Mouse (Mus musculus): ENCODE results near the gene Gnmt. TPM values are rescaled to one million over a fixed set of nuclear protein-coding genes. Genes with fewer than 3 reads are reported as not detected.

The Gnmt gene
- polyA plus RNA-seq, 1 experiment from 2014 or later = 2.5 TPM

GRCm38 (mm10) chr17:46711612-46712271, 17.2 kb downstream of the Gnmt start:
- H3K36me3 ChIP-seq (ENCODE audit: control insufficient read depth, insufficient read depth, low read length) = peaks cover 20% of the 10 kb centered on the region
- ATAC-seq (ENCODE audit: low read depth) = peak; percentile 61
- WGBS = under 1% methylated on average over 70 of the region's 76 CpGs
- H3K9me3 ChIP-seq (ENCODE audit: control insufficient read depth, low read length) = no peaks in the 10 kb centered on the region
- H3K9ac ChIP-seq (ENCODE audit: low read length) = peak overlapping the region; percentile 95
- H3K27ac ChIP-seq (ENCODE audit: low read length) = peak overlapping the region; percentile 82
- H3K4me1 ChIP-seq (replicated peaks; ENCODE audit: control insufficient read depth, insufficient read depth, low read length) = peaks cover 6% of the 10 kb centered on the region
- H3K4me3 ChIP-seq (ENCODE audit: low read length) = peak overlapping the region; percentile 98
- peak overlapping the region; percentile 81 for H3K4me2 ChIP-seq (ENCODE audit: low read depth, low read length)
- no peaks in the 10 kb centered on the region for H3K27me3 ChIP-seq (ENCODE audit: control insufficient read depth, insufficient read depth, low read depth, low read length)

- H3K4me3 ChIP-seq (ENCODE audit: low read length) = peak within 1 kb of the TSS; percentile 98
- 6% methylated on average over 36 of the region's 36 CpGs for WGBS
- peak within 1 kb of the TSS; percentile 82 for H3K27ac ChIP-seq (ENCODE audit: low read length)
Measured at GRCm38 (mm10) chr17:46710959-46711597, 17.9 kb downstream of the Gnmt start, which contains the start of gene Pex6. Pex6 (plus strand) TSS chr17:46711463.

GRCm38 (mm10) chr17:46706375-46707089, 22.4 kb downstream of the Gnmt start:
- H3K9me3 ChIP-seq (ENCODE audit: control insufficient read depth, low read length) = no peaks in the 10 kb centered on the region
- H3K27ac ChIP-seq (ENCODE audit: low read length) = no peak overlapping the region
- H3K36me3 ChIP-seq (ENCODE audit: control insufficient read depth, insufficient read depth, low read length) = no peaks in the 10 kb centered on the region
- no peak for ATAC-seq (ENCODE audit: low read depth)
- H3K4me1 ChIP-seq (replicated peaks; ENCODE audit: control insufficient read depth, insufficient read depth, low read length) = peaks cover 25% of the 10 kb centered on the region
- H3K27me3 ChIP-seq (ENCODE audit: control insufficient read depth, insufficient read depth, low read depth, low read length) = no peaks in the 10 kb centered on the region
- WGBS = 86% methylated on average over 14 of the region's 14 CpGs
- H3K4me3 ChIP-seq (ENCODE audit: low read length) = no peak overlapping the region
- H3K4me2 ChIP-seq (ENCODE audit: low read depth, low read length) = no peak overlapping the region
- no peak overlapping the region for H3K9ac ChIP-seq (ENCODE audit: low read length)

More at GRCm38 (mm10) chr17:46710959-46711597, 17.9 kb downstream of the Gnmt start, which contains the start of gene Pex6:
- no peaks in the 10 kb centered on the region for H3K9me3 ChIP-seq (ENCODE audit: control insufficient read depth, low read length)
- H3K27me3 ChIP-seq (ENCODE audit: control insufficient read depth, insufficient read depth, low read depth, low read length) = no peaks in the 10 kb centered on the region
- ATAC-seq (ENCODE audit: low read depth) = peak; percentile 93
- H3K4me1 ChIP-seq (replicated peaks; ENCODE audit: control insufficient read depth, insufficient read depth, low read length) = peaks cover 6% of the 10 kb centered on the region
- peaks cover 14% of the 10 kb centered on the region for H3K36me3 ChIP-seq (ENCODE audit: control insufficient read depth, insufficient read depth, low read length)
- peak within 1 kb of the TSS; percentile 81 for H3K4me2 ChIP-seq (ENCODE audit: low read depth, low read length)
- peak within 1 kb of the TSS; percentile 95 for H3K9ac ChIP-seq (ENCODE audit: low read length)

- peak; percentile 96 for ATAC-seq (ENCODE audit: low read depth)
- H3K9ac ChIP-seq (ENCODE audit: low read length) = peak within 1 kb of the TSS; percentile 93
- WGBS = under 1% methylated on average over 48 of the region's 48 CpGs
- H3K9me3 ChIP-seq (ENCODE audit: control insufficient read depth, low read length) = no peaks in the 10 kb centered on the region
- no peaks in the 10 kb centered on the region for H3K27me3 ChIP-seq (ENCODE audit: control insufficient read depth, insufficient read depth, low read depth, low read length)
- peak within 1 kb of the TSS; percentile 77 for H3K4me2 ChIP-seq (ENCODE audit: low read depth, low read length)
- peak within 1 kb of the TSS; percentile 97 for H3K27ac ChIP-seq (ENCODE audit: low read length)
- H3K36me3 ChIP-seq (ENCODE audit: control insufficient read depth, insufficient read depth, low read length) = no peaks in the 10 kb centered on the region
- peak within 1 kb of the TSS; percentile 85 for H3K4me3 ChIP-seq (ENCODE audit: low read length)
- H3K4me1 ChIP-seq (replicated peaks; ENCODE audit: control insufficient read depth, insufficient read depth, low read length) = peaks cover 25% of the 10 kb centered on the region
Measured at GRCm38 (mm10) chr17:46704887-46705835, 23.8 kb downstream of the Gnmt start, which contains the start of gene Ppp2r5d. Ppp2r5d (minus strand) TSS chr17:46705111.

- no peaks in the 10 kb centered on the region for H3K9me3 ChIP-seq (ENCODE audit: control insufficient read depth, low read length)
- no peaks in the 10 kb centered on the region for H3K27me3 ChIP-seq (ENCODE audit: control insufficient read depth, insufficient read depth, low read depth, low read length)
- H3K9ac ChIP-seq (ENCODE audit: low read length) = peak overlapping the region; percentile 93
- peaks cover 5% of the 10 kb centered on the region; the same call in 1 of the 2 replicates for H3K36me3 ChIP-seq (ENCODE audit: control insufficient read depth, insufficient read depth, low read length)
- H3K27ac ChIP-seq (ENCODE audit: low read length) = peak overlapping the region; percentile 97
- 2% methylated on average over 41 of the region's 41 CpGs for WGBS
- peak overlapping the region; percentile 85 for H3K4me3 ChIP-seq (ENCODE audit: low read length)
- H3K4me2 ChIP-seq (ENCODE audit: low read depth, low read length) = peak overlapping the region; percentile 77
- ATAC-seq (ENCODE audit: low read depth) = peak; percentile 86
- H3K4me1 ChIP-seq (replicated peaks; ENCODE audit: control insufficient read depth, insufficient read depth, low read length) = peaks cover 25% of the 10 kb centered on the region
Measured at GRCm38 (mm10) chr17:46703971-46704886, 24.7 kb downstream of the Gnmt start.

GRCm38 (mm10) chr17:46702506-46702905, 26.5 kb downstream of the Gnmt start:
- 84% methylated on average over 5 of the region's 5 CpGs for WGBS
- peaks cover 5% of the 10 kb centered on the region; the same call in 1 of the 2 replicates for H3K36me3 ChIP-seq (ENCODE audit: control insufficient read depth, insufficient read depth, low read length)
- H3K27me3 ChIP-seq (ENCODE audit: control insufficient read depth, insufficient read depth, low read depth, low read length) = no peaks in the 10 kb centered on the region
- no peak overlapping the region; the same call in 1 of the 2 replicates for H3K9ac ChIP-seq (ENCODE audit: low read length)
- no peaks in the 10 kb centered on the region for H3K9me3 ChIP-seq (ENCODE audit: control insufficient read depth, low read length)
- H3K4me2 ChIP-seq (ENCODE audit: low read depth, low read length) = peak overlapping the region; percentile 77; the same call in 1 of the 2 replicates
- H3K27ac ChIP-seq (ENCODE audit: low read length) = no peak overlapping the region
- H3K4me3 ChIP-seq (ENCODE audit: low read length) = no peak overlapping the region
- peaks cover 25% of the 10 kb centered on the region for H3K4me1 ChIP-seq (replicated peaks; ENCODE audit: control insufficient read depth, insufficient read depth, low read length)
- no peak for ATAC-seq (ENCODE audit: low read depth)

GRCm38 (mm10) chr17:46702100-46702499, 26.9 kb downstream of the Gnmt start:
- Histone ChIP-seq H3K4me3 (ENCODE audit: low read length) (no peak overlapping the region), H3K27ac (ENCODE audit: low read length) (no peak overlapping the region), H3K9me3 (ENCODE audit: control insufficient read depth, low read length) (no peaks in the 10 kb centered on the region), H3K4me1 (replicated peaks; ENCODE audit: control insufficient read depth, insufficient read depth, low read length) (peaks cover 25% of the 10 kb centered on the region), H3K36me3 (ENCODE audit: control insufficient read depth, insufficient read depth, low read length) (peaks cover 5% of the 10 kb centered on the region; the same call in 1 of the 2 replicates), H3K27me3 (ENCODE audit: control insufficient read depth, insufficient read depth, low read depth, low read length) (no peaks in the 10 kb centered on the region), H3K4me2 (ENCODE audit: low read depth, low read length) (no peak overlapping the region), H3K9ac (ENCODE audit: low read length) (no peak overlapping the region)
- no peak for ATAC-seq (ENCODE audit: low read depth)
- WGBS = 86% methylated on average over 12 of the region's 12 CpGs

- Histone ChIP-seq H3K27me3 (ENCODE audit: control insufficient read depth, insufficient read depth, low read depth, low read length) (no peaks in the 10 kb centered on the region), H3K9me3 (ENCODE audit: control insufficient read depth, low read length) (no peaks in the 10 kb centered on the region), H3K27ac (ENCODE audit: low read length) (no peak overlapping the region), H3K9ac (ENCODE audit: low read length) (no peak overlapping the region), H3K4me1 (replicated peaks; ENCODE audit: control insufficient read depth, insufficient read depth, low read length) (peaks cover 25% of the 10 kb centered on the region), H3K4me2 (ENCODE audit: low read depth, low read length) (no peak overlapping the region), H3K4me3 (ENCODE audit: low read length) (no peak overlapping the region), H3K36me3 (ENCODE audit: control insufficient read depth, insufficient read depth, low read length) (peaks cover 5% of the 10 kb centered on the region; the same call in 1 of the 2 replicates)
- 71% methylated on average over 12 of the region's 12 CpGs for WGBS
- ATAC-seq (ENCODE audit: low read depth) = no peak
Measured at GRCm38 (mm10) chr17:46701489-46701888, 27.5 kb downstream of the Gnmt start.
